Mouse (Mus musculus) intestine, embryonic 14.5 days (tissue): Measurements from ENCODE around the gene Stambpl1. TPM values are rescaled to one million over a fixed set of nuclear protein-coding genes. Genes with fewer than 3 reads are reported as not detected.
A peak's percentile ranks its signal among the peaks of the same experiment; 100 is the strongest.

Source experiments
- ATAC-seq: fragments of 200-750 bp; cut with Nextera tagmentation; replicated peaks from 2 replicates; pipeline ENCODE4 v1.8.0; 2017; ENCODE audit warnings: low read depth, moderate number of reproducible peaks, moderate TSS enrichment, moderate library complexity; ENCODE audit not compliant: low FRiP score, low TSS enrichment
- DNase-seq: peaks from one replicate; pipeline ENCODE4 v3.0.0-alpha.2; 2018; ENCODE audit warnings: low spot score
- H3K27ac ChIP-seq: fragments of 300-500 bp; sonication (generic); 2 replicates; pipeline ENCODE4 v1.5.1; 2014; ENCODE audit warnings: low read depth, mild to moderate bottlenecking, control low read depth
- H3K27me3 ChIP-seq: fragments of 300-500 bp; sonication (generic); replicated peaks from 2 replicates; pipeline ENCODE4 v1.6.1; 2014; ENCODE audit warnings: low read length, control low read depth; ENCODE audit not compliant: control insufficient read depth, insufficient read depth
- H3K36me3 ChIP-seq: fragments of 300-500 bp; sonication (generic); 2 replicates; pipeline ENCODE4 v1.6.1; 2014; ENCODE audit warnings: low read length, control low read depth; ENCODE audit not compliant: control insufficient read depth, insufficient read depth
- H3K4me1 ChIP-seq: fragments of 300-500 bp; sonication (generic); replicated peaks from 2 replicates; pipeline ENCODE4 v1.6.1; 2014; ENCODE audit warnings: low read length, control low read depth, mixed read lengths; ENCODE audit not compliant: control insufficient read depth, insufficient read depth
- H3K4me2 ChIP-seq: fragments of 300-500 bp; sonication (generic); 2 replicates; pipeline ENCODE4 v1.6.1; 2014; ENCODE audit warnings: low read length
- H3K4me3 ChIP-seq: fragments of 300-500 bp; sonication (generic); 2 replicates; pipeline ENCODE4 v1.5.1; 2014; ENCODE audit warnings: low read depth, low read length, control low read depth, mixed read lengths
- H3K9ac ChIP-seq: fragments of 300-500 bp; sonication (generic); 2 replicates; pipeline ENCODE4 v1.6.1; 2014; ENCODE audit warnings: mild to moderate bottlenecking, low read length
- H3K9me3 ChIP-seq: fragments of 300-500 bp; sonication (generic); 2 replicates; pipeline ENCODE4 v1.6.1; 2016; ENCODE audit warnings: low read length, control low read depth; ENCODE audit not compliant: control insufficient read depth
- WGBS: fragments of 180-500 bp; shearing (Covaris S2); extraction: QIAGEN DNeasy Blood & Tissue Kit; methylation state at CpG from one replicate; pipeline ENCODE4 v1.1.7; 2014; 5-methylcytosine and 5-hydroxymethylcytosine counted together
- polyA plus RNA-seq: library from polyadenylated mRNA; unstranded; fragments of >200 nt; fragmentation: Nextera tagmentation; extraction: Ambion mirVana; gene quantifications from 2 replicates; pipeline ENCODE4 v1.2.1, GENCODE M21; 2014

The Stambpl1 gene
- polyA plus RNA-seq, 1 experiment from 2014 or later = 17.0 TPM

DNA sequence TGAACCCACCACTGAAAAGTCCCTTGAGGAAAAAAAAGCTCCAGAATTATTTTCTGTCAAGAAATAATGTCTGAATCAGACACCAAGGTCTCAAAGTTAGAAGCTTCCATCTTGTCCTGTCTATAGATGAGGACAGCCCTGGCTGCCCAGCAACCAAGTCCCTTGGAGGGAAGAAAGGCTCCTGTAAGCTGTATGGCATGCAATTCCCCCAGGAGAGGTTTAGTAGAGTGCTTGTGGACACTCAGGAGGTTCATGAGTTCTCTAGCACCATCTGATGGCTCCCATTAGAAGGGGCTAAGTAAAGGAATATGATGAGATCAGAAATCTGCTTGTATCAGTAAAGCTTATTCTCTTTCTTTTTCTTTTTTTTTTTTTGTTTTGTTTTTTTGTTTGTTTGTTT is 22.9 kb upstream of the Stambpl1 start:
- H3K4me2 ChIP-seq = no peak overlapping the region
- H3K27me3 ChIP-seq = no peaks in the 10 kb centered on the region
- H3K4me1 ChIP-seq = 0 out of 2 replicates have a peak, but pooled peaks cover 3% of the 10 kb centered on the region
- no peaks in the 10 kb centered on the region for H3K9me3 ChIP-seq
- no peak overlapping the region for H3K27ac ChIP-seq
- no peak overlapping the region for H3K4me3 ChIP-seq
- no peak for ATAC-seq
- H3K9ac ChIP-seq = no peak overlapping the region
- H3K36me3 ChIP-seq = no peaks in the 10 kb centered on the region
- no peak for DNase-seq

DNA sequence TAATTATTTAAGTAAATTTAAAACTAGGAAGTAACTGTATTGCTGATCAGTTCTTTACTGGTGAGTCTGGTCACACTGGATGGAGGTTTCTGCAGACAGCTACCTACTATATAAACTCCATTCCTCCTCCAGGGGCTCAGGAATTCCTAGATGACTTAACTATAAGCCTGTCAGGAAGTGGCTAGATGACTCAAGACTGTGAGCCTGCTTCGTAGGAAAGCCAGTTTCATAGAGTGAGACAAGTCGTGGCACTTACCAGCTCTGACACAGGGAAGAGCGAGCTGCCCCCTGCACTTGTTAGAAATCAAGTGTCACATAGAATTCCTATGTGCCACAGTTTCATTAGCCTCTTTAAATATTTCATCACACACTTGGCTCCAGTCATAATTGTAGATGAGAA is 20.9 kb upstream of the Stambpl1 start:
- Histone ChIP-seq H3K9ac (no peak overlapping the region), H3K36me3 (no peaks in the 10 kb centered on the region), H3K9me3 (no peaks in the 10 kb centered on the region), H3K4me2 (no peak overlapping the region), H3K27ac (no peak overlapping the region), H3K4me1 (0 out of 2 replicates have a peak, but pooled peaks cover 3% of the 10 kb centered on the region), H3K27me3 (no peaks in the 10 kb centered on the region), H3K4me3 (no peak overlapping the region)
- DNase-seq (no peak), ATAC-seq (no peak)
- 68% methylated on average over 3 of the region's 3 CpGs for WGBS

- WGBS = 80% methylated on average over 3 of the region's 3 CpGs
- H3K9me3 ChIP-seq = no peaks in the 10 kb centered on the region
- no peaks in the 10 kb centered on the region for H3K27me3 ChIP-seq
- no peaks in the 10 kb centered on the region for H3K36me3 ChIP-seq
- no peak overlapping the region for H3K27ac ChIP-seq
- no peak overlapping the region for H3K4me3 ChIP-seq
- H3K4me2 ChIP-seq = no peak overlapping the region
- no peak for ATAC-seq
- 0 out of 2 replicates have a peak, but pooled peaks cover 3% of the 10 kb centered on the region for H3K4me1 ChIP-seq
- no peak overlapping the region for H3K9ac ChIP-seq
- no peak for DNase-seq
These were observed 18.0 kb upstream of the Stambpl1 start for GRCm38 (mm10) chr19:34174004-34174403.

GRCm38 (mm10) chr19:34179136-34179535 is 12.9 kb upstream of the Stambpl1 start:
- Histone ChIP-seq H3K4me2 (no peak overlapping the region), H3K36me3 (no peaks in the 10 kb centered on the region), H3K27me3 (no peaks in the 10 kb centered on the region), H3K9me3 (no peaks in the 10 kb centered on the region), H3K4me1 (no peaks in the 10 kb centered on the region), H3K4me3 (no peak overlapping the region), H3K9ac (no peak overlapping the region), H3K27ac (no peak overlapping the region)
- WGBS = 87% methylated on average over 4 of the region's 4 CpGs
- ATAC-seq = no peak
- no peak for DNase-seq

DNA sequence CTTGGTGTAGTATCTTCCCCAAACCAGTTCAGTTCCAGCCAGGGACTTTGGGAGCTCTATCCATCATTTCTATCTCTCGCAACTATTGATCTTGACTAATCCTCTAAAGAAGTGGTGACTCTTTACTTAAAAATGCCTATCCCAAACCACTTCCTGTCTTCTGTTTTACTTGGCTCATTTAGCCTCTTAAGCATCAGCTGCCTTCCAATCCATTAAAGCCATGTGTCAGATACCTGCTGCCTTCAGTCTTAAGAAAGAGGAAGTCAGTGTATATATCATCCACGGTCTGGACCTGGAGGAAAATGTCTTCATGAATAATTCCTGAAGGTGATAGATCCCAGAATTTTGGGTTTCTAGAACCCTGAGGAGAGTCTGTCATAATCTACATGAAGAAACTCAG is 11.7 kb upstream of the Stambpl1 start:
- no peak for DNase-seq
- 66% methylated on average over 2 of the region's 2 CpGs for WGBS
- Histone ChIP-seq H3K4me2 (no peak overlapping the region), H3K4me1 (no peaks in the 10 kb centered on the region), H3K27ac (no peak overlapping the region), H3K4me3 (no peak overlapping the region), H3K36me3 (no peaks in the 10 kb centered on the region), H3K9me3 (no peaks in the 10 kb centered on the region), H3K9ac (no peak overlapping the region), H3K27me3 (no peaks in the 10 kb centered on the region)
- no peak for ATAC-seq

- DNase-seq (no peak), ATAC-seq (no peak)
- Histone ChIP-seq H3K4me1 (no peaks in the 10 kb centered on the region), H3K4me3 (no peak overlapping the region), H3K4me2 (no peak overlapping the region), H3K36me3 (no peaks in the 10 kb centered on the region), H3K9me3 (no peaks in the 10 kb centered on the region), H3K27ac (no peak overlapping the region), H3K9ac (no peak overlapping the region), H3K27me3 (no peaks in the 10 kb centered on the region)
- 73% methylated on average over 3 of the region's 3 CpGs for WGBS
These were observed 10.8 kb upstream of the Stambpl1 start for GRCm38 (mm10) chr19:34181234-34181633.

DNA sequence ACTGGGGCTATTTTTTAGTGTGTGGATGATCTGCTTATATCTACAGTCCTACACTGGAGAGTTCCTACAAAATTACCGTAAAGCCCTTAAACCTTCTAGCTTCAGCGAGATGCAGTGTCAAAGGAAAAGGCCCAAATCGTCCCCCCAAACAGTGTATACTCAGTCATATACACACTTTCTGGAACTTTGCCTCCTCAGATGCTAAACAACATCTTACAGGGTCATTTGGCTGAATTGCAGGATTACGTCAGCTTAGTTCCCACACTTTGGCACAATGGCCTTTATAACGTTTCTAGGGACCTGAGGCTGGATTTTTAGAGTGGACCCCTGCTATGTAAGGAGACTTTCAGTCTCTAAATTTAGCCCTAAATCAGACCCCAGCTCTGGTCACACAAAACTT is 9.5 kb upstream of the Stambpl1 start:
- Histone ChIP-seq H3K9ac (no peak overlapping the region), H3K9me3 (no peaks in the 10 kb centered on the region), H3K36me3 (no peaks in the 10 kb centered on the region), H3K27me3 (no peaks in the 10 kb centered on the region), H3K4me3 (no peak overlapping the region), H3K27ac (no peak overlapping the region), H3K4me1 (no peaks in the 10 kb centered on the region), H3K4me2 (no peak overlapping the region)
- ATAC-seq = no peak
- 72% methylated on average over 5 of the region's 5 CpGs for WGBS
- no peak for DNase-seq

GRCm38 (mm10) chr19:34186845-34187244 is 5.2 kb upstream of the Stambpl1 start:
- no peak overlapping the region for H3K27ac ChIP-seq
- H3K9me3 ChIP-seq = no peaks in the 10 kb centered on the region
- 94% methylated on average over 4 of the region's 4 CpGs for WGBS
- H3K4me3 ChIP-seq = no peak overlapping the region
- DNase-seq = no peak
- no peaks in the 10 kb centered on the region for H3K36me3 ChIP-seq
- no peaks in the 10 kb centered on the region; the same call in 1 of the 2 replicates for H3K4me1 ChIP-seq
- no peak overlapping the region for H3K9ac ChIP-seq
- H3K4me2 ChIP-seq = no peak overlapping the region
- H3K27me3 ChIP-seq = no peaks in the 10 kb centered on the region
- ATAC-seq = no peak

- H3K9ac ChIP-seq = peak overlapping the region; percentile 75; the same call in 1 of the 2 replicates
- 0 out of 2 replicates have a peak, but pooled peaks have one; percentile 4 for ATAC-seq
These were observed 403 bp upstream of the Stambpl1 start for GRCm38 (mm10) chr19:34191645-34192007.

More at GRCm38 (mm10) chr19:34191645-34192007, 403 bp upstream of the Stambpl1 start:
- Histone ChIP-seq H3K4me3 (peak overlapping the region; percentile 70), H3K27ac (no peak overlapping the region), H3K4me2 (peak overlapping the region; percentile 98), H3K27me3 (no peaks in the 10 kb centered on the region), H3K9me3 (no peaks in the 10 kb centered on the region), H3K4me1 (peaks cover 15% of the 10 kb centered on the region), H3K36me3 (no peaks in the 10 kb centered on the region)
- 34% methylated on average over 10 of the region's 10 CpGs for WGBS
- DNase-seq = no peak
